Mouse (Mus musculus) intestine, embryonic 15.5 days (tissue): ENCODE results near the gene Fbxw21. TPM values are rescaled to one million over a fixed set of nuclear protein-coding genes. Genes with fewer than 3 reads are reported as not detected.

Source experiments
- polyA plus RNA-seq: library from polyadenylated mRNA; unstranded; fragments of >200 nt; fragmentation: Nextera tagmentation; extraction: Ambion mirVana; gene quantifications from 2 replicates; pipeline ENCODE4 v1.2.1, GENCODE M21; 2015

Fbxw21 gene
- polyA plus RNA-seq, 1 experiment from 2014 or later: not detected

Other genes starting within 250 kb of the Fbxw21 start
- gene Tmem89, start 247.4 kb downstream of the Fbxw21 start, polyA plus RNA-seq: 0.34 TPM in 1 of 2 replicates, not detected in the other
- gene Uqcrc1, start 225.4 kb downstream of the Fbxw21 start, polyA plus RNA-seq: 568 and 640 TPM in 2 replicates
- 0.85 and 2.4 TPM in 2 replicates for gene Col7a1, start 208.5 kb downstream of the Fbxw21 start, polyA plus RNA-seq
- not detected in 2 replicates for gene Ucn2, start 176.0 kb downstream of the Fbxw21 start, polyA plus RNA-seq
- gene Pfkfb4, start 170.3 kb downstream of the Fbxw21 start, polyA plus RNA-seq: 11.5 and 17.0 TPM in 2 replicates
- gene Shisa5, start 123.5 kb downstream of the Fbxw21 start, polyA plus RNA-seq: 112 and 121 TPM in 2 replicates
- 12.5 and 13.4 TPM in 2 replicates for gene Trex1, start 102.3 kb downstream of the Fbxw21 start, polyA plus RNA-seq
- 21.3 and 22.4 TPM in 2 replicates for gene Atrip, start 87.9 kb downstream of the Fbxw21 start, polyA plus RNA-seq
- 16.1 and 17.2 TPM in 2 replicates for gene Ccdc51, start 79.5 kb downstream of the Fbxw21 start, polyA plus RNA-seq
- 619 and 707 TPM in 2 replicates for gene Tma7, start 79.5 kb downstream of the Fbxw21 start, polyA plus RNA-seq
- 7.1 TPM in 2 replicates for gene Plxnb1, start 66.7 kb downstream of the Fbxw21 start, polyA plus RNA-seq
- not detected in 2 replicates for gene Fbxw13, start 33.9 kb upstream of the Fbxw21 start, polyA plus RNA-seq
- gene Fbxw20, start 72.7 kb upstream of the Fbxw21 start, polyA plus RNA-seq: not detected in 2 replicates
- gene Fbxw14, start 125.6 kb upstream of the Fbxw21 start, polyA plus RNA-seq: not detected in 2 replicates
- gene Fbxw28, start 177.6 kb upstream of the Fbxw21 start, polyA plus RNA-seq: not detected in 2 replicates
- not detected in 2 replicates for gene Fbxw22, start 242.3 kb upstream of the Fbxw21 start, polyA plus RNA-seq